In genomic region chr5:16035259-16035658, GRCm38 (mm10) we compare ENCODE assay signal across 20 mouse cellular contexts.
"Had no signal": no experiment of that assay in that cellular context is flagged by ENCODE, and none has a peak within 500 bp of the region (broad histone marks: within the 10 kb centered on the region; RNA-seq: fewer than 3 reads in every experiment).

No protein-coding gene starts in this region.

- H3K4me3 ChIP-seq: lung, embryonic 15.5 days; megakaryocyte, embryonic 14.5 days; midbrain, embryonic 13.5 days; midbrain, embryonic 15.5 days; neural tube, embryonic 13.5 days; neural tube, embryonic 15.5 days had no signal

- DNase-seq: liver, postnatal 0 days; lung, adult 2 months; lung, postnatal 14 days; lung, postnatal 36 days; retina, postnatal 1 day; right cerebral cortex, adult 18-20 months; right cerebral cortex, postnatal 25 days; right cerebral cortex, postnatal 4 days; spleen, adult 18-20 months; thymus, adult 18-20 months; thymus, postnatal 14 days; thymus, postnatal 36 days had no signal

- H3K36me3 ChIP-seq: lung, embryonic 15.5 days; midbrain, embryonic 13.5 days; midbrain, embryonic 15.5 days; neural tube, embryonic 13.5 days; neural tube, embryonic 15.5 days had no signal

- H3K4me1 ChIP-seq: lung, embryonic 15.5 days; megakaryocyte, embryonic 14.5 days; midbrain, embryonic 15.5 days; neural tube, embryonic 15.5 days had no signal

- H3K27me3 ChIP-seq: lung, embryonic 15.5 days; megakaryocyte, embryonic 14.5 days; midbrain, embryonic 13.5 days; midbrain, embryonic 15.5 days; neural tube, embryonic 13.5 days; neural tube, embryonic 15.5 days had no signal

- H3K4me2 ChIP-seq: lung, embryonic 15.5 days; midbrain, embryonic 13.5 days; midbrain, embryonic 15.5 days; neural tube, embryonic 13.5 days; neural tube, embryonic 15.5 days had no signal

- H3K9ac ChIP-seq: liver, postnatal 0 days; lung, embryonic 15.5 days; midbrain, embryonic 13.5 days; midbrain, embryonic 15.5 days; neural tube, embryonic 13.5 days; neural tube, embryonic 15.5 days had no signal

- H3K27ac ChIP-seq: lung, embryonic 15.5 days; macrophage; midbrain, embryonic 13.5 days; midbrain, embryonic 15.5 days; neural tube, embryonic 13.5 days; neural tube, embryonic 15.5 days had no signal

- H3K9me3 ChIP-seq: lung, embryonic 15.5 days; megakaryocyte, embryonic 14.5 days; midbrain, embryonic 13.5 days; midbrain, embryonic 15.5 days; neural tube, embryonic 13.5 days; neural tube, embryonic 15.5 days had no signal

- ATAC-seq: liver, postnatal 0 days; lung, postnatal 0 days; midbrain, embryonic 13.5 days; midbrain, embryonic 15.5 days had no signal
